Mouse (Mus musculus) MEL (cell line): ENCODE results near the gene Ifitm3.
A peak's percentile ranks its signal among the peaks of the same experiment; 100 is the strongest.

Experiments
- MAX ChIP-seq: IDR thresholded peaks from 2 replicates; pipeline ENCODE4 v1.6.1; 2011; ENCODE audit warnings: low read length, improper control_type of control experiment
- MAZ ChIP-seq: IDR thresholded peaks from 2 replicates; pipeline ENCODE4 v1.6.1; 2012; ENCODE audit warnings: low read depth, mild to moderate bottlenecking, inconsistent platforms, low read length, improper control_type of control experiment
- POLR2A ChIP-seq, 2 experiments: IDR thresholded peaks; 2 replicates each; pipeline ENCODE4 v1.6.1; 2011 to 2012; ENCODE audit warnings: low read length in 2 of 2, mild to moderate bottlenecking in 2 of 2, control low read depth in 1 of 2, improper control_type of control experiment in 1 of 2, low read depth in 1 of 2, moderate library complexity in 1 of 2; ENCODE audit not compliant: control insufficient read depth in 1 of 2, insufficient read depth in 1 of 2, poor library complexity in 1 of 2
- POLR2AphosphoS2 ChIP-seq: IDR thresholded peaks from 2 replicates; pipeline ENCODE4 v1.6.1; 2011; ENCODE audit warnings: low read length, improper control_type of control experiment
- RCOR1 ChIP-seq: IDR thresholded peaks from 2 replicates; pipeline ENCODE4 v1.6.1; 2012; ENCODE audit warnings: low read depth, mild to moderate bottlenecking, inconsistent platforms, low read length, improper control_type of control experiment

GRCm38 (mm10) chr7:141008938-141009660 is 1.5 kb downstream of the Ifitm3 start:
- TF ChIP-seq MAX (no peak), MAZ (peak; percentile 61; the same call in 1 of the 2 replicates), POLR2AphosphoS2 (no peak), POLR2A (IDR thresholded peaks at IDR 0.05; ENCODE audit: control insufficient read depth in 1 of 2, insufficient read depth in 1 of 2, low read depth in 1 of 2, low read length in 2 of 2, poor library complexity in 1 of 2) (no peak), RCOR1 (no peak)
